Mouse (Mus musculus): ENCODE measurements around the gene Deaf1. TPM values are rescaled to one million over a fixed set of nuclear protein-coding genes. Genes with fewer than 3 reads are reported as not detected.

Deaf1 gene
- polyA plus RNA-seq, 2 experiments, result 47.0 to 82.6 TPM

GRCm38 (mm10) chr7:141344787-141345186 lies 17.3 kb upstream of the Deaf1 start:
- no peak for TF ChIP-seq POLR2A (IDR thresholded peaks at IDR 0.05; ENCODE audit: borderline replicate concordance, extremely low read depth, insufficient read depth, insufficient read length)
- H3K9me3 ChIP-seq (ENCODE audit: control insufficient read depth, low read length), result no peaks in the 10 kb centered on the region
- H3K4me3 ChIP-seq (replicated peaks; ENCODE audit: low read length), result no peak overlapping the region
- H3K27ac ChIP-seq (replicated peaks; ENCODE audit: low read depth, low read length), result no peak overlapping the region
- no peaks in the 10 kb centered on the region for H3K4me1 ChIP-seq (ENCODE audit: control insufficient read depth, insufficient read depth, low read length)
- DNase-seq (ENCODE audit: low spot score), result no peak
- H3K9ac ChIP-seq (ENCODE audit: low read depth, low read length, severe bottlenecking), result no peak overlapping the region
- ATAC-seq (ENCODE audit: low FRiP score, low read depth), result no peak
- 90% methylated on average over 5 of the region's 5 CpGs for WGBS
- H3K36me3 ChIP-seq (ENCODE audit: control insufficient read depth, insufficient read depth, low read length), result no peaks in the 10 kb centered on the region
- H3K4me2 ChIP-seq (replicated peaks; ENCODE audit: low read depth, low read length, severe bottlenecking), result no peak overlapping the region
- H3K27me3 ChIP-seq (ENCODE audit: control insufficient read depth, insufficient read depth, low read length), result no peaks in the 10 kb centered on the region

- H3K27ac ChIP-seq (replicated peaks; ENCODE audit: low read depth, low read length), result no peak overlapping the region
- no peaks in the 10 kb centered on the region for H3K36me3 ChIP-seq (ENCODE audit: control insufficient read depth, insufficient read depth, low read length)
- DNase-seq (ENCODE audit: low spot score) (no peak), ATAC-seq (ENCODE audit: low FRiP score, low read depth) (no peak)
- H3K4me2 ChIP-seq (replicated peaks; ENCODE audit: low read depth, low read length, severe bottlenecking), result no peak overlapping the region
- no peaks in the 10 kb centered on the region for H3K9me3 ChIP-seq (ENCODE audit: control insufficient read depth, low read length)
- no peak overlapping the region for H3K9ac ChIP-seq (ENCODE audit: low read depth, low read length, severe bottlenecking)
- no peak for TF ChIP-seq POLR2A (IDR thresholded peaks at IDR 0.05; ENCODE audit: borderline replicate concordance, extremely low read depth, insufficient read depth, insufficient read length)
- no peaks in the 10 kb centered on the region for H3K27me3 ChIP-seq (ENCODE audit: control insufficient read depth, insufficient read depth, low read length)
- peaks cover 4% of the 10 kb centered on the region; the same call in 1 of the 2 replicates for H3K4me1 ChIP-seq (ENCODE audit: control insufficient read depth, insufficient read depth, low read length)
- 68% methylated on average over 7 of the region's 7 CpGs for WGBS
- no peak overlapping the region for H3K4me3 ChIP-seq (replicated peaks; ENCODE audit: low read length)
Measured at GRCm38 (mm10) chr7:141343696-141344095, 16.2 kb upstream of the Deaf1 start.

GRCm38 (mm10) chr7:141343230-141343629 lies 15.7 kb upstream of the Deaf1 start:
- H3K36me3 ChIP-seq (ENCODE audit: control insufficient read depth, insufficient read depth, low read length), result no peaks in the 10 kb centered on the region
- no peaks in the 10 kb centered on the region for H3K27me3 ChIP-seq (ENCODE audit: control insufficient read depth, insufficient read depth, low read length)
- no peak overlapping the region for H3K27ac ChIP-seq (replicated peaks; ENCODE audit: low read depth, low read length)
- no peak overlapping the region for H3K9ac ChIP-seq (ENCODE audit: low read depth, low read length, severe bottlenecking)
- peaks cover 9% of the 10 kb centered on the region; the same call in 1 of the 2 replicates for H3K4me1 ChIP-seq (ENCODE audit: control insufficient read depth, insufficient read depth, low read length)
- H3K4me3 ChIP-seq (replicated peaks; ENCODE audit: low read length), result no peak overlapping the region
- DNase-seq (ENCODE audit: low spot score) (no peak), ATAC-seq (ENCODE audit: low FRiP score, low read depth) (no peak)
- no peaks in the 10 kb centered on the region for H3K9me3 ChIP-seq (ENCODE audit: control insufficient read depth, low read length)
- no peak overlapping the region for H3K4me2 ChIP-seq (replicated peaks; ENCODE audit: low read depth, low read length, severe bottlenecking)
- 71% methylated on average over 2 of the region's 2 CpGs for WGBS
- TF ChIP-seq POLR2A (IDR thresholded peaks at IDR 0.05; ENCODE audit: borderline replicate concordance, extremely low read depth, insufficient read depth, insufficient read length), result no peak

- no peak for ATAC-seq (ENCODE audit: low FRiP score, low read depth)
- no peak for DNase-seq (ENCODE audit: low spot score)
- Histone ChIP-seq H3K4me3 (replicated peaks; ENCODE audit: low read length) (no peak overlapping the region), H3K27ac (replicated peaks; ENCODE audit: low read depth, low read length) (no peak overlapping the region), H3K27me3 (ENCODE audit: control insufficient read depth, insufficient read depth, low read length) (no peaks in the 10 kb centered on the region), H3K9me3 (ENCODE audit: control insufficient read depth, low read length) (no peaks in the 10 kb centered on the region), H3K36me3 (ENCODE audit: control insufficient read depth, insufficient read depth, low read length) (no peaks in the 10 kb centered on the region), H3K9ac (ENCODE audit: low read depth, low read length, severe bottlenecking) (no peak overlapping the region), H3K4me2 (replicated peaks; ENCODE audit: low read depth, low read length, severe bottlenecking) (no peak overlapping the region), H3K4me1 (ENCODE audit: control insufficient read depth, insufficient read depth, low read length) (peaks cover 12% of the 10 kb centered on the region; the same call in 1 of the 2 replicates)
- WGBS, result 79% methylated on average over 10 of the region's 10 CpGs
- TF ChIP-seq POLR2A (IDR thresholded peaks at IDR 0.05; ENCODE audit: borderline replicate concordance, extremely low read depth, insufficient read depth, insufficient read length), result no peak
Measured at GRCm38 (mm10) chr7:141341689-141342226, 14.3 kb upstream of the Deaf1 start.

- peaks cover 12% of the 10 kb centered on the region; the same call in 1 of the 2 replicates for H3K4me1 ChIP-seq (ENCODE audit: control insufficient read depth, insufficient read depth, low read length)
- no peak for DNase-seq (ENCODE audit: low spot score)
- no peak overlapping the region for H3K4me2 ChIP-seq (replicated peaks; ENCODE audit: low read depth, low read length, severe bottlenecking)
- no peaks in the 10 kb centered on the region for H3K9me3 ChIP-seq (ENCODE audit: control insufficient read depth, low read length)
- peak overlapping the region; percentile 21; the same call in 1 of the 2 replicates for H3K9ac ChIP-seq (ENCODE audit: low read depth, low read length, severe bottlenecking)
- ATAC-seq (ENCODE audit: low FRiP score, low read depth), result no peak
- 71% methylated on average over 6 of the region's 6 CpGs for WGBS
- no peak overlapping the region for H3K27ac ChIP-seq (replicated peaks; ENCODE audit: low read depth, low read length)
- H3K4me3 ChIP-seq (replicated peaks; ENCODE audit: low read length), result no peak overlapping the region
- H3K36me3 ChIP-seq (ENCODE audit: control insufficient read depth, insufficient read depth, low read length), result peaks cover 6% of the 10 kb centered on the region; the same call in 1 of the 2 replicates
- no peaks in the 10 kb centered on the region for H3K27me3 ChIP-seq (ENCODE audit: control insufficient read depth, insufficient read depth, low read length)
- TF ChIP-seq POLR2A (IDR thresholded peaks at IDR 0.05; ENCODE audit: borderline replicate concordance, extremely low read depth, insufficient read depth, insufficient read length), result no peak
Measured at GRCm38 (mm10) chr7:141340476-141340875, 13.0 kb upstream of the Deaf1 start.
